In the genomic region with DNA sequence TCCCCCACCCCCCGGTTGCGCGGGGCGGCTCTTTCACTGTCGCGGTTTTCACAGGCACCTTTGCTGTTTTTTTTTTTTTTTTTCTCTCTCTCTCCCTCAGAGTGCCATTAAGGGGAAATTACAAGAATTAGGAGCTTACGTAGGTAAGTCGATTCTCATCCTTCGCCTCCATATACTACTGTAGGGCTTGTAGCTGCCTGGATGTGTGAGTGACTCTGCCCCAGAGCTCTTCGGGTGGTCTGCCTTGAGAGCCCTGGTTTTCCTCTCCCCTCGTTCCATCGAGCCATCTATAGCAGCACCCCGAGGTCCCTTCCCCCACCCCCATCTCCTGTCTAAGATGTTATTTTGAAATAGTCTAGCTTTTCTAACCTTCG, we compare ENCODE assay signal across 8 mouse cellular contexts. TPM values are rescaled to one million over a fixed set of nuclear protein-coding genes. Genes with fewer than 3 reads are reported as not detected.
A peak's percentile ranks its signal among the peaks of the same experiment; 100 is the strongest.
DNase-seq lines count a peak whose midpoint lies in the region; ATAC-seq and TF ChIP-seq lines count a peak whose summit lies in the region.

No protein-coding gene starts in this region.

- no peaks in the 10 kb centered on the region for H3K9me3 ChIP-seq in heart, embryonic 12.5 days (replicated peaks)
- H3K9me3 ChIP-seq in CH12.LX (replicated peaks; ENCODE audit: low read length), result no peaks in the 10 kb centered on the region
- H3K9me3 ChIP-seq in intestine, embryonic 14.5 days (ENCODE audit: control insufficient read depth, low read length), result no peaks in the 10 kb centered on the region
- no peaks in the 10 kb centered on the region for H3K9me3 ChIP-seq in midbrain, embryonic 14.5 days (ENCODE audit: control insufficient read depth, low read length)

- H3K27ac ChIP-seq in heart, embryonic 12.5 days (ENCODE audit: poor library complexity, severe bottlenecking), result peak overlapping the region; percentile 91
- H3K27ac ChIP-seq in CH12.LX (ENCODE audit: insufficient read depth, low read depth), result peak overlapping the region; percentile 53; the same call in 1 of the 2 replicates
- peak overlapping the region; percentile 83 for H3K27ac ChIP-seq in intestine, embryonic 14.5 days (ENCODE audit: low read depth)
- peak overlapping the region; percentile 92 for H3K27ac ChIP-seq in midbrain, embryonic 14.5 days (replicated peaks; ENCODE audit: low read depth, low read length)

- H3K27me3 ChIP-seq in heart, embryonic 12.5 days (replicated peaks), result no peaks in the 10 kb centered on the region
- H3K27me3 ChIP-seq in CH12.LX (replicated peaks), result peaks cover 16% of the 10 kb centered on the region
- H3K27me3 ChIP-seq in intestine, embryonic 14.5 days (replicated peaks; ENCODE audit: control insufficient read depth, insufficient read depth, low read length), result no peaks in the 10 kb centered on the region
- no peaks in the 10 kb centered on the region for H3K27me3 ChIP-seq in midbrain, embryonic 14.5 days (ENCODE audit: control insufficient read depth, insufficient read depth, low read length)

- no peak for TF ChIP-seq RAD21 in CH12.LX (IDR thresholded peaks at IDR 0.05; ENCODE audit: low read depth, low read length)

- TF ChIP-seq EP300 in CH12.LX (IDR thresholded peaks at IDR 0.05; ENCODE audit: low read length), result no peak

- H3K9ac ChIP-seq in heart, embryonic 12.5 days, result peak overlapping the region; percentile 95
- H3K9ac ChIP-seq in CH12.LX (ENCODE audit: insufficient read depth, low read depth), result peak overlapping the region; percentile 83
- peak overlapping the region; percentile 91 for H3K9ac ChIP-seq in intestine, embryonic 14.5 days (ENCODE audit: low read length)
- peak overlapping the region; percentile 90 for H3K9ac ChIP-seq in midbrain, embryonic 14.5 days (replicated peaks; ENCODE audit: low read length)

- WGBS in heart, embryonic 12.5 days, result 2% methylated on average over 12 of the region's 14 CpGs
- WGBS in intestine, embryonic 14.5 days, result under 1% methylated on average over 13 of the region's 14 CpGs
- WGBS in midbrain, embryonic 14.5 days, result 1% methylated on average over 13 of the region's 14 CpGs

- ATAC-seq in heart, embryonic 12.5 days (ENCODE audit: insufficient number of reproducible peaks, low FRiP score), result no peak
- peak; percentile 47; the same call in 1 of the 2 replicates for ATAC-seq in intestine, embryonic 14.5 days (replicated peaks; ENCODE audit: low FRiP score, low TSS enrichment, low read depth)
- ATAC-seq in midbrain, embryonic 14.5 days (ENCODE audit: low FRiP score, low TSS enrichment), result peak; percentile 61

- 0 out of 2 replicates have a peak, but pooled peaks cover 3% of the 10 kb centered on the region for H3K36me3 ChIP-seq in heart, embryonic 12.5 days
- H3K36me3 ChIP-seq in CH12.LX (replicated peaks in 1 of 2; ENCODE audit: control insufficient read depth in 1 of 2, insufficient read depth in 1 of 2, low read length in 1 of 2), result peaks cover 0 to 30% of the 10 kb centered on the region in 2 experiments
- H3K36me3 ChIP-seq in intestine, embryonic 14.5 days (ENCODE audit: control insufficient read depth, insufficient read depth, low read length), result 0 out of 2 replicates have a peak, but pooled peaks cover 8% of the 10 kb centered on the region
- peaks cover 6% of the 10 kb centered on the region for H3K36me3 ChIP-seq in midbrain, embryonic 14.5 days (ENCODE audit: control insufficient read depth, insufficient read depth, low read length)

- peaks cover 16% of the 10 kb centered on the region for H3K4me1 ChIP-seq in heart, embryonic 12.5 days (replicated peaks)
- H3K4me1 ChIP-seq in CH12.LX (ENCODE audit: control insufficient read depth in 1 of 2, insufficient read depth in 2 of 2), result peaks cover 2 to 38% of the 10 kb centered on the region in 2 experiments; a peak in 2 of 4 replicates
- H3K4me1 ChIP-seq in intestine, embryonic 14.5 days (replicated peaks; ENCODE audit: control insufficient read depth, insufficient read depth, low read length), result peaks cover 10% of the 10 kb centered on the region
- peaks cover 16% of the 10 kb centered on the region for H3K4me1 ChIP-seq in midbrain, embryonic 14.5 days (ENCODE audit: control insufficient read depth, insufficient read depth, low read length)

- TF ChIP-seq POLR2A in CH12.LX (IDR thresholded peaks at IDR 0.05; ENCODE audit: low read depth, low read length), result no peak

- dilution Hi-C loops in CH12.LX (cut with MboI; ENCODE audit: extremely low pct_ligation_motif_present, extremely low pct_unique_long_range_greater_than_20kb, low sequenced_read_pairs), result no loop called here

- in situ Hi-C loops in CH12.LX (cut with MboI; ENCODE audit: low pct_ligation_motif_present, low pct_unique_long_range_greater_than_20kb, low sequenced_read_pairs), result no loop called here

- peak overlapping the region; percentile 87 for H3K4me2 ChIP-seq in heart, embryonic 12.5 days
- peak overlapping the region; percentile 94 for H3K4me2 ChIP-seq in CH12.LX (ENCODE audit: insufficient read depth, low read depth, poor library complexity, severe bottlenecking)
- H3K4me2 ChIP-seq in intestine, embryonic 14.5 days (ENCODE audit: low read length), result peak overlapping the region; percentile 75
- peak overlapping the region; percentile 76 for H3K4me2 ChIP-seq in midbrain, embryonic 14.5 days (ENCODE audit: low read length)

- TF ChIP-seq CTCF in CH12.LX (conservative IDR thresholded peaks at IDR 0.05 in 1 of 2, IDR thresholded peaks at IDR 0.05 in 1 of 2; ENCODE audit: low read depth in 2 of 2, low read length in 2 of 2), result no peak

- H3K79me2 ChIP-seq in CH12.LX (replicated peaks; ENCODE audit: control insufficient read depth, extremely low read depth, insufficient read depth, poor library complexity, severe bottlenecking), result peaks cover 46% of the 10 kb centered on the region

- intact Hi-C loops in heart, postnatal 36 days (cut with DNase I), result no loop called here

- no peak for DNase-seq in heart, postnatal 36 days
- peak; percentile 24 for DNase-seq in CH12.LX (ENCODE audit: extremely low read depth)
- DNase-seq in embryo, embryonic 11 days, result peak; percentile 32
- peak; percentile 62 for DNase-seq in intestine, embryonic 14.5 days (ENCODE audit: low spot score)
- DNase-seq in midbrain, embryonic 14.5 days, result peak; percentile 59
- no peak for DNase-seq in urinary bladder, adult 2 months (ENCODE audit: low spot score)
- no peak for DNase-seq in layer of hippocampus, adult 11-12 months (ENCODE audit: low spot score)

- H3K4me3 ChIP-seq in heart, embryonic 12.5 days, result peak overlapping the region; percentile 96
- peak overlapping the region; percentile 65 to 93 (median 83) for H3K4me3 ChIP-seq in CH12.LX (replicated peaks in 1 of 3; ENCODE audit: low read depth in 2 of 3, low read length in 2 of 3, poor library complexity in 1 of 3)
- peak overlapping the region; percentile 74 for H3K4me3 ChIP-seq in intestine, embryonic 14.5 days (ENCODE audit: low read depth, low read length)
- peak overlapping the region; percentile 93 for H3K4me3 ChIP-seq in midbrain, embryonic 14.5 days (replicated peaks; ENCODE audit: low read depth, low read length)

TF ChIP-seq in CH12.LX, 34 proteins besides CTCF, POLR2A, EP300 and RAD21:
- TF ChIP-seq MXI1 (IDR thresholded peaks at IDR 0.05; ENCODE audit: low read depth, low read length) (0 out of 2 replicates have a peak, but pooled peaks have one; percentile 7), ZKSCAN1 (IDR thresholded peaks at IDR 0.05; ENCODE audit: borderline replicate concordance, low read depth, low read length) (no peak), USF1 (IDR thresholded peaks at IDR 0.05; ENCODE audit: low read depth, low read length) (no peak), SIN3A (IDR thresholded peaks at IDR 0.05; ENCODE audit: low read length) (peak; percentile 13), ZNF384 (IDR thresholded peaks at IDR 0.05; ENCODE audit: low read depth, low read length) (peak; percentile 79), TBP (conservative IDR thresholded peaks at IDR 0.05; ENCODE audit: low read depth, low read length) (no peak), NRF1 (IDR thresholded peaks at IDR 0.05; ENCODE audit: low read depth, low read length) (no peak), HCFC1 (IDR thresholded peaks at IDR 0.05; ENCODE audit: low read depth, low read length) (no peak), CHD2 (IDR thresholded peaks at IDR 0.05; ENCODE audit: low read length) (0 out of 2 replicates have a peak, but pooled peaks have one; percentile 25), RCOR1 (conservative IDR thresholded peaks at IDR 0.05; ENCODE audit: low read depth, low read length) (no peak)

RNA-seq across cellular contexts. Expression of a gene that starts 0.6 kb away (rescaled TPM):
- polyA plus RNA-seq in heart, embryonic 12.5 days (2016; fragmentation: Nextera tagmentation; extraction: Ambion mirVana), result 112 and 117 TPM in 2 replicates
- total RNA-seq in heart, postnatal 36 days (2021), result 10 to 100 TPM; 59.0 to 59.9 TPM
- total RNA-seq in CH12.LX (2012; rRNA removed) (81.9 and 89.2 TPM in 2 replicates), CH12.LX (2014; rRNA removed) (173 and 174 TPM in 2 replicates)
- 97.3 and 120 TPM in 2 replicates for polyA plus RNA-seq in CH12.LX (2012; ENCODE audit: insufficient read length, low read depth)
- polyA plus RNA-seq in intestine, embryonic 14.5 days (2014; fragmentation: Nextera tagmentation; extraction: Ambion mirVana), result 115 and 117 TPM in 2 replicates
- polyA plus RNA-seq in midbrain, embryonic 14.5 days (2014; fragmentation: Nextera tagmentation; extraction: Ambion mirVana), result 99.5 and 135 TPM in 2 replicates
- 72.8 and 84.4 TPM in 2 replicates for polyA plus RNA-seq in urinary bladder, adult 2 months (2012; rRNA removed)

RNA-seq across cellular contexts. Expression of a gene that starts 10.2 kb away (rescaled TPM):
- polyA plus RNA-seq in heart, embryonic 12.5 days (2016; fragmentation: Nextera tagmentation; extraction: Ambion mirVana), result 11.7 and 13.3 TPM in 2 replicates
- 10 to 100 TPM; 28.3 to 31.5 TPM for total RNA-seq in heart, postnatal 36 days (2021)
- total RNA-seq in CH12.LX (2012; rRNA removed) (3.0 and 3.5 TPM in 2 replicates), CH12.LX (2014; rRNA removed) (1.7 and 2.2 TPM in 2 replicates)
- 5.1 and 5.8 TPM in 2 replicates for polyA plus RNA-seq in CH12.LX (2012; ENCODE audit: insufficient read length, low read depth)
- polyA plus RNA-seq in intestine, embryonic 14.5 days (2014; fragmentation: Nextera tagmentation; extraction: Ambion mirVana), result 10.7 and 11.3 TPM in 2 replicates
- 3.9 and 5.4 TPM in 2 replicates for polyA plus RNA-seq in midbrain, embryonic 14.5 days (2014; fragmentation: Nextera tagmentation; extraction: Ambion mirVana)
- polyA plus RNA-seq in urinary bladder, adult 2 months (2012; rRNA removed), result 22.1 and 25.3 TPM in 2 replicates

Comparison
In these comparisons a context has a peak if more than half of its experiments do, and no peak if none do; other contexts are left out.
1. DNase-seq: peak in CH12.LX (single experiment), embryo, embryonic 11 days (single experiment), intestine, embryonic 14.5 days (single experiment) and midbrain, embryonic 14.5 days (single experiment); none in heart, postnatal 36 days (0 of 2), urinary bladder, adult 2 months (single experiment) and layer of hippocampus, adult 11-12 months (single experiment).
2. Peak in every context shown above with its lines, with median percentiles within 50 percentile points of each other: H3K27ac ChIP-seq, H3K4me2 ChIP-seq, H3K4me3 ChIP-seq and H3K9ac ChIP-seq.